Mouse (Mus musculus): ENCODE results near the gene Rin2. TPM values are rescaled to one million over a fixed set of nuclear protein-coding genes. Genes with fewer than 3 reads are reported as not detected.

Gene Rin2
- 9.3 TPM for polyA plus RNA-seq (2012; fragmentation: generic; extraction: Trizol)
- long read RNA-seq, experiment 1, partial matches to known transcripts, result 13 of 19 reads
- long read RNA-seq, experiment 1, other reads (novel, unspliced or antisense), result 6 of 19 reads
- long read RNA-seq, experiment 2, full-length matches to known transcripts, result 9 of 153 reads
- long read RNA-seq, experiment 2, partial matches to known transcripts, result 138 of 153 reads
- long read RNA-seq, experiment 2, other reads (novel, unspliced or antisense), result 6 of 153 reads

GRCm38 (mm10) chr2:145675142-145675755 is at the start of gene Rin2:
Gene Rin2 (plus strand): TSS chr2:145675215.
- peak within 1 kb of the TSS; percentile 51 for H3ac ChIP-seq (ENCODE audit: control insufficient read depth, insufficient read length, low read depth)
- TF ChIP-seq CTCF (IDR thresholded peaks at IDR 0.05; ENCODE audit: control insufficient read depth, insufficient read depth, insufficient read length) (no peak), MYOG (IDR thresholded peaks at IDR 0.05; ENCODE audit: control insufficient read depth, extremely low read depth, insufficient read length) (no peak), USF1 (IDR thresholded peaks at IDR 0.05; ENCODE audit: low read depth) (no peak), FOSL1 (IDR thresholded peaks at IDR 0.05; ENCODE audit: insufficient read depth, low read length, poor library complexity, severe bottlenecking) (no peak), MYOD1 (IDR thresholded peaks at IDR 0.05; ENCODE audit: control insufficient read depth, insufficient read length, low read depth) (no peak), CEBPB (IDR thresholded peaks at IDR 0.05; ENCODE audit: low read depth) (no peak), MAX (IDR thresholded peaks at IDR 0.05) (no peak)

GRCm38 (mm10) chr2:145631123-145631798 is 43.8 kb upstream of the Rin2 start:
- H3K79me3 ChIP-seq (ENCODE audit: low read depth), result no peaks in the 10 kb centered on the region
- no peaks in the 10 kb centered on the region for H3K79me2 ChIP-seq (ENCODE audit: control insufficient read depth, insufficient read depth)
- H3ac ChIP-seq (ENCODE audit: control insufficient read depth, insufficient read length, low read depth), result no peak overlapping the region
- TF ChIP-seq FOSL1 (IDR thresholded peaks at IDR 0.05; ENCODE audit: insufficient read depth, low read length, poor library complexity, severe bottlenecking) (no peak), MYOG (IDR thresholded peaks at IDR 0.05; ENCODE audit: control insufficient read depth, extremely low read depth, insufficient read length) (no peak), CTCF (IDR thresholded peaks at IDR 0.05; ENCODE audit: control insufficient read depth, insufficient read depth, insufficient read length) (no peak), MAX (IDR thresholded peaks at IDR 0.05) (no peak), USF1 (IDR thresholded peaks at IDR 0.05; ENCODE audit: low read depth) (no peak), MYOD1 (IDR thresholded peaks at IDR 0.05; ENCODE audit: control insufficient read depth, insufficient read length, low read depth) (no peak), CEBPB (IDR thresholded peaks at IDR 0.05; ENCODE audit: low read depth) (no peak)
- H3K36me3 ChIP-seq (ENCODE audit: control insufficient read depth, insufficient read depth), result no peaks in the 10 kb centered on the region
- H3K27me3 ChIP-seq (ENCODE audit: control insufficient read depth, insufficient read depth, insufficient read length), result no peaks in the 10 kb centered on the region
- H3K4me3 ChIP-seq (ENCODE audit: insufficient read depth, poor library complexity, severe bottlenecking), result no peak overlapping the region

More at GRCm38 (mm10) chr2:145675142-145675755, at the start of gene Rin2:
- Histone ChIP-seq H3K4me3 (ENCODE audit: insufficient read depth, poor library complexity, severe bottlenecking) (peak within 1 kb of the TSS; percentile 46), H3K79me2 (ENCODE audit: control insufficient read depth, insufficient read depth) (no peaks in the 10 kb centered on the region), H3K36me3 (ENCODE audit: control insufficient read depth, insufficient read depth) (no peaks in the 10 kb centered on the region), H3K79me3 (ENCODE audit: low read depth) (no peaks in the 10 kb centered on the region), H3K27me3 (ENCODE audit: control insufficient read depth, insufficient read depth, insufficient read length) (no peaks in the 10 kb centered on the region)

DNA sequence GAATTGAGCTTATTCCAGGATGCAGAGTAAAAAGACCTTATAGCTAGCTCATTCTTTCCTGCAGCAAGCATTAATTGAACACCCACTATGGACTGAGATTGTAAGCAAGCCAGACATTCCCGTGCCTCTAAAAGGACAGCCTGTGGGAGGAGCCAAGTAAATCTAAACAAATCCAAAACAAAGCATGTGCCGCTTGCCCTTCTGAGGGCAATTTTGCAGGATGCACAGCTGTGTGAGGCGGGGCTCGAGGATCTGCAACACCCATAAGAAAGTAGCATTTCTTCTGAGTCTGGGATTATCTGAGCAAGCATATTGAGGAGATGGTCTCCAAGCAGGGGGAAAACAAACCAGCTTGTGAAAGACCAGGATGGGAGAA is 43.2 kb upstream of the Rin2 start:
- H3K79me3 ChIP-seq (ENCODE audit: low read depth), result no peaks in the 10 kb centered on the region
- H3K27me3 ChIP-seq (ENCODE audit: control insufficient read depth, insufficient read depth, insufficient read length), result no peaks in the 10 kb centered on the region
- H3K36me3 ChIP-seq (ENCODE audit: control insufficient read depth, insufficient read depth), result no peaks in the 10 kb centered on the region
- H3ac ChIP-seq (ENCODE audit: control insufficient read depth, insufficient read length, low read depth), result no peak overlapping the region
- no peaks in the 10 kb centered on the region for H3K79me2 ChIP-seq (ENCODE audit: control insufficient read depth, insufficient read depth)
- no peak for TF ChIP-seq USF1 (IDR thresholded peaks at IDR 0.05; ENCODE audit: low read depth)
- no peak for TF ChIP-seq CEBPB (IDR thresholded peaks at IDR 0.05; ENCODE audit: low read depth)
- no peak for TF ChIP-seq CTCF (IDR thresholded peaks at IDR 0.05; ENCODE audit: control insufficient read depth, insufficient read depth, insufficient read length)
- no peak for TF ChIP-seq FOSL1 (IDR thresholded peaks at IDR 0.05; ENCODE audit: insufficient read depth, low read length, poor library complexity, severe bottlenecking)
- no peak for TF ChIP-seq MYOD1 (IDR thresholded peaks at IDR 0.05; ENCODE audit: control insufficient read depth, insufficient read length, low read depth)
- no peak for TF ChIP-seq MAX (IDR thresholded peaks at IDR 0.05)
- TF ChIP-seq MYOG (IDR thresholded peaks at IDR 0.05; ENCODE audit: control insufficient read depth, extremely low read depth, insufficient read length), result no peak
- no peak overlapping the region for H3K4me3 ChIP-seq (ENCODE audit: insufficient read depth, poor library complexity, severe bottlenecking)

DNA sequence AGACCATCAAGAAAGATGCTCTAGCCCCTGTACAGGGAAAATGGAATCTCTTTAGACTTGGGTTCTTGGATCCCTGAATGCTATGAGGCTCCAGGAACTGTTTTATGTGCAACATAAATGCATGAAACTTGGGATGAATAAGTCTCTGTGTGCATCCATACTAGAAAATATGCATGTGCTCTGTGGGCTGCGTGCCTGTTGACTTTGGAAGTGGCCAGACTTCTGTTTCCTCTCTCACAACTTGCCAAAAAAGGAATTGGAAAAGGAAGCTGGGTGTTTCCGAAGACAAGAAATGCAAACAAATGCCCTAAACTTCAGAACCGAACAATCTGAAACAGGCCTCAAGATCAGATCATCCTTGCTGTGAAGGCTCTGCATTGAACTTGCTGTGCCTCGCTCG is 41.2 kb upstream of the Rin2 start:
- H3K27me3 ChIP-seq (ENCODE audit: control insufficient read depth, insufficient read depth, insufficient read length), result no peaks in the 10 kb centered on the region
- no peak overlapping the region for H3K4me3 ChIP-seq (ENCODE audit: insufficient read depth, poor library complexity, severe bottlenecking)
- no peak for TF ChIP-seq FOSL1 (IDR thresholded peaks at IDR 0.05; ENCODE audit: insufficient read depth, low read length, poor library complexity, severe bottlenecking)
- no peak overlapping the region for H3ac ChIP-seq (ENCODE audit: control insufficient read depth, insufficient read length, low read depth)
- H3K79me3 ChIP-seq (ENCODE audit: low read depth), result no peaks in the 10 kb centered on the region
- H3K36me3 ChIP-seq (ENCODE audit: control insufficient read depth, insufficient read depth), result no peaks in the 10 kb centered on the region
- no peaks in the 10 kb centered on the region for H3K79me2 ChIP-seq (ENCODE audit: control insufficient read depth, insufficient read depth)

GRCm38 (mm10) chr2:145640255-145640984 is 34.6 kb upstream of the Rin2 start:
- H3K79me3 ChIP-seq (ENCODE audit: low read depth), result no peaks in the 10 kb centered on the region
- H3K79me2 ChIP-seq (ENCODE audit: control insufficient read depth, insufficient read depth), result no peaks in the 10 kb centered on the region
- TF ChIP-seq CTCF (IDR thresholded peaks at IDR 0.05; ENCODE audit: control insufficient read depth, insufficient read depth, insufficient read length) (no peak), USF1 (IDR thresholded peaks at IDR 0.05; ENCODE audit: low read depth) (no peak), FOSL1 (IDR thresholded peaks at IDR 0.05; ENCODE audit: insufficient read depth, low read length, poor library complexity, severe bottlenecking) (no peak), MYOD1 (IDR thresholded peaks at IDR 0.05; ENCODE audit: control insufficient read depth, insufficient read length, low read depth) (no peak), MYOG (IDR thresholded peaks at IDR 0.05; ENCODE audit: control insufficient read depth, extremely low read depth, insufficient read length) (no peak), MAX (IDR thresholded peaks at IDR 0.05) (no peak), CEBPB (IDR thresholded peaks at IDR 0.05; ENCODE audit: low read depth) (no peak)
- H3K36me3 ChIP-seq (ENCODE audit: control insufficient read depth, insufficient read depth), result no peaks in the 10 kb centered on the region
- no peak overlapping the region for H3K4me3 ChIP-seq (ENCODE audit: insufficient read depth, poor library complexity, severe bottlenecking)
- H3ac ChIP-seq (ENCODE audit: control insufficient read depth, insufficient read length, low read depth), result no peak overlapping the region
- H3K27me3 ChIP-seq (ENCODE audit: control insufficient read depth, insufficient read depth, insufficient read length), result peaks cover 19% of the 10 kb centered on the region
